Mouse (Mus musculus) CH12.LX (cell line): ENCODE measurements around the gene Phtf2. TPM values are rescaled to one million over a fixed set of nuclear protein-coding genes. Genes with fewer than 3 reads are reported as not detected.

Experiments used
- DNase-seq: peaks from one replicate; pipeline ENCODE4 v3.0.0-alpha.2; 2013; ENCODE audit errors: extremely low read depth
- H3K27ac ChIP-seq: 2 replicates; pipeline ENCODE4 v1.5.1; 2012; ENCODE audit warnings: low read depth, mild to moderate bottlenecking, control low read depth, moderate library complexity; ENCODE audit not compliant: insufficient read depth
- H3K27me3 ChIP-seq: replicated peaks from 2 replicates; pipeline ENCODE3; 2012; ENCODE audit warnings: inconsistent platforms
- H3K36me3 ChIP-seq, 2 experiments: replicated peaks in 1 of 2; 2 replicates each; pipeline versions ENCODE3 to v1.6.1; 2012; ENCODE audit warnings: inconsistent platforms in 1 of 2, low read length in 1 of 2, mild to moderate bottlenecking in 1 of 2, mixed read lengths in 1 of 2, moderate library complexity in 1 of 2; ENCODE audit not compliant: control insufficient read depth in 1 of 2, insufficient read depth in 1 of 2
- H3K4me1 ChIP-seq, 2 experiments: 2 replicates each; pipeline ENCODE4 v1.6.1; 2012; ENCODE audit warnings: inconsistent platforms in 1 of 2, moderate library complexity in 1 of 2; ENCODE audit not compliant: insufficient read depth in 2 of 2, control insufficient read depth in 1 of 2
- H3K4me2 ChIP-seq: 2 replicates; pipeline ENCODE4 v1.6.1; 2012; ENCODE audit warnings: low read depth, mild to moderate bottlenecking, control low read depth; ENCODE audit not compliant: poor library complexity, insufficient read depth, severe bottlenecking
- H3K4me3 ChIP-seq, 3 experiments: fragments of 150-350 bp in 1 of 3; sonication (generic) in 1 of 3; replicated peaks in 1 of 3; 2 replicates each; pipeline versions ENCODE3 to v1.5.1; 2011 to 2012; ENCODE audit warnings: low read depth in 2 of 3, low read length in 2 of 3, mild to moderate bottlenecking in 2 of 3, moderate library complexity in 2 of 3, control low read depth in 1 of 3, improper control_type of control experiment in 1 of 3, inconsistent platforms in 1 of 3, mixed read lengths in 1 of 3; ENCODE audit not compliant: poor library complexity in 1 of 3
- H3K79me2 ChIP-seq: replicated peaks from 2 replicates; pipeline ENCODE4 v1.6.1; 2012; ENCODE audit warnings: mild to moderate bottlenecking, moderate library complexity; ENCODE audit not compliant: control insufficient read depth, poor library complexity, insufficient read depth, severe bottlenecking; ENCODE audit errors: extremely low read depth
- H3K9ac ChIP-seq: 2 replicates; pipeline ENCODE4 v1.6.1; 2012; ENCODE audit warnings: low read depth, mild to moderate bottlenecking, control low read depth, moderate library complexity; ENCODE audit not compliant: insufficient read depth
- H3K9me3 ChIP-seq: replicated peaks from 2 replicates; pipeline ENCODE3; 2012; ENCODE audit warnings: low read length, inconsistent platforms, mixed read lengths
- BHLHE40 ChIP-seq: IDR thresholded peaks from 2 replicates; pipeline ENCODE4 v1.6.1; 2011; ENCODE audit warnings: mild to moderate bottlenecking, low read depth, low read length, improper control_type of control experiment
- CHD1 ChIP-seq: IDR thresholded peaks from 2 replicates; pipeline ENCODE4 v1.6.1; 2012; ENCODE audit warnings: low read depth, low read length, improper control_type of control experiment, inconsistent platforms
- CHD2 ChIP-seq: IDR thresholded peaks from 2 replicates; pipeline ENCODE4 v1.6.1; 2011; ENCODE audit warnings: low read length, improper control_type of control experiment
- CTCF ChIP-seq, 2 experiments: IDR thresholded peaks in 1 of 2; conservative IDR thresholded peaks in 1 of 2; 2 replicates each; pipeline ENCODE4 v1.5.1; 2011 to 2012; ENCODE audit warnings: low read depth in 2 of 2, low read length in 2 of 2, improper control_type of control experiment in 1 of 2, inconsistent platforms in 1 of 2, mild to moderate bottlenecking in 1 of 2, moderate library complexity in 1 of 2
- ELF1 ChIP-seq: IDR thresholded peaks from 2 replicates; pipeline ENCODE4 v1.6.1; 2014; ENCODE audit warnings: low read depth, mild to moderate bottlenecking, inconsistent platforms, low read length, improper control_type of control experiment
- EP300 ChIP-seq: IDR thresholded peaks from 2 replicates; pipeline ENCODE4 v1.6.1; 2011; ENCODE audit warnings: low read length, improper control_type of control experiment
- ETS1 ChIP-seq: conservative IDR thresholded peaks from 2 replicates; pipeline ENCODE4 v1.6.1; 2012; ENCODE audit warnings: low read depth, mild to moderate bottlenecking, inconsistent platforms, low read length, improper control_type of control experiment, moderate library complexity
- GABPA ChIP-seq: IDR thresholded peaks from 2 replicates; pipeline ENCODE4 v1.6.1; 2012; ENCODE audit warnings: low read depth, low read length, improper control_type of control experiment, inconsistent platforms; ENCODE audit not compliant: insufficient replicate concordance
- HCFC1 ChIP-seq: IDR thresholded peaks from 2 replicates; pipeline ENCODE4 v1.6.1; 2012; ENCODE audit warnings: low read depth, mild to moderate bottlenecking, inconsistent platforms, low read length, improper control_type of control experiment
- IRF4 ChIP-seq: IDR thresholded peaks from 2 replicates; pipeline ENCODE4 v1.6.1; 2014; ENCODE audit warnings: low read depth, mild to moderate bottlenecking, inconsistent platforms, low read length, improper control_type of control experiment
- JUN ChIP-seq: IDR thresholded peaks from 2 replicates; pipeline ENCODE4 v1.6.1; 2011; ENCODE audit warnings: low read depth, mild to moderate bottlenecking, low read length, improper control_type of control experiment, moderate library complexity; ENCODE audit not compliant: insufficient read depth
- JUND ChIP-seq: conservative IDR thresholded peaks from 2 replicates; pipeline ENCODE4 v1.6.1; 2011; ENCODE audit warnings: low read depth, low read length, improper control_type of control experiment
- KAT2A ChIP-seq: IDR thresholded peaks from 2 replicates; pipeline ENCODE4 v1.6.1; 2012; ENCODE audit warnings: low read length, improper control_type of control experiment, inconsistent platforms; ENCODE audit not compliant: insufficient replicate concordance
- MAFK ChIP-seq: IDR thresholded peaks from 2 replicates; pipeline ENCODE4 v1.6.1; 2011; ENCODE audit warnings: low read length, improper control_type of control experiment; ENCODE audit not compliant: insufficient replicate concordance
- MAX ChIP-seq: IDR thresholded peaks from 2 replicates; pipeline ENCODE4 v1.6.1; 2011; ENCODE audit warnings: low read length, improper control_type of control experiment
- MAZ ChIP-seq: IDR thresholded peaks from 2 replicates; pipeline ENCODE4 v1.6.1; 2012; ENCODE audit warnings: low read depth, mild to moderate bottlenecking, inconsistent platforms, low read length, improper control_type of control experiment, moderate library complexity
- MEF2A ChIP-seq: IDR thresholded peaks from 2 replicates; pipeline ENCODE4 v1.6.1; 2014; ENCODE audit warnings: low read depth, mild to moderate bottlenecking, inconsistent platforms, low read length, improper control_type of control experiment, borderline replicate concordance
- MXI1 ChIP-seq: IDR thresholded peaks from 2 replicates; pipeline ENCODE4 v1.6.1; 2011; ENCODE audit warnings: mild to moderate bottlenecking, low read depth, low read length, improper control_type of control experiment
- MYC ChIP-seq: IDR thresholded peaks from 2 replicates; pipeline ENCODE4 v1.6.1; 2011; ENCODE audit warnings: low read depth, mild to moderate bottlenecking, improper control_type of control experiment, low read length
- NELFE ChIP-seq: IDR thresholded peaks from 2 replicates; pipeline ENCODE4 v1.6.1; 2011; ENCODE audit warnings: low read depth, low read length, improper control_type of control experiment
- NRF1 ChIP-seq: IDR thresholded peaks from 2 replicates; pipeline ENCODE4 v1.6.1; 2014; ENCODE audit warnings: low read depth, mild to moderate bottlenecking, inconsistent platforms, low read length, improper control_type of control experiment, moderate library complexity
- PAX5 ChIP-seq: IDR thresholded peaks from 2 replicates; pipeline ENCODE4 v1.6.1; 2012; ENCODE audit warnings: low read length, inconsistent platforms, mixed read lengths
- POLR2A ChIP-seq: IDR thresholded peaks from 2 replicates; pipeline ENCODE4 v1.6.1; 2011; ENCODE audit warnings: low read depth, mild to moderate bottlenecking, improper control_type of control experiment, low read length
- POLR2AphosphoS2 ChIP-seq: IDR thresholded peaks from 2 replicates; pipeline ENCODE4 v1.6.1; 2011; ENCODE audit warnings: low read depth, low read length, improper control_type of control experiment
- RCOR1 ChIP-seq: conservative IDR thresholded peaks from 2 replicates; pipeline ENCODE4 v1.6.1; 2012; ENCODE audit warnings: low read depth, mild to moderate bottlenecking, inconsistent platforms, low read length, improper control_type of control experiment
- SIN3A ChIP-seq: IDR thresholded peaks from 2 replicates; pipeline ENCODE4 v1.6.1; 2012; ENCODE audit warnings: low read length, improper control_type of control experiment, inconsistent platforms
- SMC3 ChIP-seq: IDR thresholded peaks from 2 replicates; pipeline ENCODE4 v1.6.1; 2011; ENCODE audit warnings: low read depth, low read length, improper control_type of control experiment
- TBP ChIP-seq: conservative IDR thresholded peaks from 2 replicates; pipeline ENCODE4 v1.6.1; 2011; ENCODE audit warnings: low read depth, low read length, improper control_type of control experiment
- TCF12 ChIP-seq: IDR thresholded peaks from 2 replicates; pipeline ENCODE4 v1.6.1; 2014; ENCODE audit warnings: low read depth, mild to moderate bottlenecking, inconsistent platforms, low read length, improper control_type of control experiment
- UBTF ChIP-seq: IDR thresholded peaks from 2 replicates; pipeline ENCODE4 v1.6.1; 2012; ENCODE audit warnings: low read depth, mild to moderate bottlenecking, inconsistent platforms, low read length, improper control_type of control experiment, moderate library complexity
- USF1 ChIP-seq: IDR thresholded peaks from 2 replicates; pipeline ENCODE4 v1.6.1; 2014; ENCODE audit warnings: low read depth, mild to moderate bottlenecking, inconsistent platforms, low read length, improper control_type of control experiment
- USF2 ChIP-seq: conservative IDR thresholded peaks from 2 replicates; pipeline ENCODE4 v1.6.1; 2011; ENCODE audit warnings: low read depth, low read length, improper control_type of control experiment
- ZC3H11A ChIP-seq: IDR thresholded peaks from 2 replicates; pipeline ENCODE4 v1.6.1; 2012; ENCODE audit warnings: low read depth, mild to moderate bottlenecking, inconsistent platforms, low read length, improper control_type of control experiment
- ZKSCAN1 ChIP-seq: IDR thresholded peaks from 2 replicates; pipeline ENCODE4 v1.6.1; 2012; ENCODE audit warnings: low read depth, inconsistent platforms, low read length, improper control_type of control experiment, borderline replicate concordance
- ZMIZ1 ChIP-seq: IDR thresholded peaks from 2 replicates; pipeline ENCODE4 v1.6.1; 2012; ENCODE audit warnings: low read depth, mild to moderate bottlenecking, inconsistent platforms, low read length, improper control_type of control experiment
- ZNF384 ChIP-seq: IDR thresholded peaks from 2 replicates; pipeline ENCODE4 v1.6.1; 2012; ENCODE audit warnings: low read depth, low read length, improper control_type of control experiment, inconsistent platforms
- dilution Hi-C: fragments of 300-500 bp; cut with MboI; formaldehyde crosslinking; loops from 2 replicates; pipeline ENCODE4 v1.14.3; 2020; ENCODE audit warnings: low sequenced_read_pairs; ENCODE audit not compliant: extremely low pct_unique_long_range_greater_than_20kb, extremely low pct_ligation_motif_present
- in situ Hi-C: fragments of 300-500 bp; cut with MboI; formaldehyde crosslinking; loops from 3 replicates; pipeline ENCODE4 v1.14.3; 2019; ENCODE audit warnings: low sequenced_read_pairs, low pct_ligation_motif_present, low pct_unique_long_range_greater_than_20kb, mixed read lengths
- polyA plus RNA-seq: library from polyadenylated mRNA; unstranded; fragments of >175 nt; gene quantifications from 2 replicates; pipeline ENCODE4 v1.2.1, GENCODE M21; 2012; ENCODE audit warnings: low read depth; ENCODE audit not compliant: insufficient read length
- total RNA-seq, 2 experiments: library from RNA; depleted of rRNA; stranded (reverse); fragments of 300-350 nt in 1 of 2; fragments of >200 nt in 1 of 2; gene quantifications; 2 replicates each; pipeline ENCODE4 v1.2.3; 2012 to 2014

Phtf2 gene
- total and polyA plus RNA-seq, 3 experiments: 18.5 to 30.4 (median 28.1) TPM

DNA sequence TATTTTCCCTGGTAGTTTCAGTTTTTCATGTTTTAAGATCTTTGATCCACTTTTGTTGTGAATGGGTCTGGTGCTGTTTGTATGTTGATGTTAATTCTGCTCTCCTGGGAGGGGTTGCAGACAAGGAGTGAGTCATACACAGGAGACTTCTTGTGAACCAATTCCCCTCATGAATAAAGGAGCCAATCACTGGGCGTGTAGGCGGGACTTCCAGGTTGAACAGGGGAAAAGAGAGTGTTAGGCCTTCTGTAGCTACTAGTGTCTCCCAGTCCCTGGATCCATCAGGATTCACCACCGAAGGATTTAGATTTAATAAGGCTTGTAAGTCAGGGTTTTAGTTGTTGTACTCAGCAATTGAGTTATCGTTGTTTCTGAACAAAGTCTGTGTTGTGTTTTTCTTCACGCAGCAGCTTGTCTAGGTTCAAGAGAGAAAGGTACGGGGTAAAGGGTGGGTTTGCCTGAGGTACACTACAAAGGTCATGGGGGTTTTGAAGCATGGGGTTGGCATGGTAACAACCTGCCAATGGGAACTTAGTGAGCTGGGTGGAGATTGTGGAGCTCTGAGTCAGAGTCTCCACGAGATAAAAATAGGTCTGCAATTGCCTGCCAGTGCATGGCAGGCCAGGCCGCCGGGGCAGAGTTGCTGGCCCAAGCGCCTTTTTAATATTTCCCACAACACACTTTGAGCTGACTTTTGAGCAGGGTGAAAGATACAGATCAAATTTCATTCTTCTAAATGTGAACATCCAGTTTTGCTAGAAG lies 90.0 kb downstream of the Phtf2 start:
- Histone ChIP-seq H3K4me3 (peak overlapping the region; percentile 42 to 56 (median 48)), H3K27me3 (no peaks in the 10 kb centered on the region), H3K9me3 (no peaks in the 10 kb centered on the region), H3K79me2 (no peaks in the 10 kb centered on the region), H3K4me1 (peaks cover 5 to 22% of the 10 kb centered on the region in 2 experiments), H3K9ac (peak overlapping the region; percentile 67), H3K36me3 (peaks cover 9 to 47% of the 10 kb centered on the region in 2 experiments), H3K4me2 (peak overlapping the region; percentile 97), H3K27ac (peak overlapping the region; percentile 93)
- dilution Hi-C loops (no loop called here), in situ Hi-C loops (loop anchor here (25.0 kb wide), 1 partner anchor 170 kb away; the partner anchor contains the start of gene Rsbn1l)
- DNase-seq: peak; percentile 92
- TF ChIP-seq MEF2A (peak; percentile 99), JUND (peak; percentile 87), ETS1 (peak; percentile 80), BHLHE40 (0 out of 2 replicates have a peak, but pooled peaks have one; percentile 13), MAZ (0 out of 2 replicates have a peak, but pooled peaks have one; percentile 8), CHD1 (peak; percentile 72; the same call in 1 of the 2 replicates), ELF1 (peak; percentile 47; the same call in 1 of the 2 replicates), IRF4 (peak; percentile 54; the same call in 1 of the 2 replicates), POLR2A (peak; percentile 67), ZKSCAN1 (no peak), ZMIZ1 (no peak), GABPA (no peak), USF1 (no peak), CTCF (conservative IDR thresholded peaks at IDR 0.05 in 1 of 2, IDR thresholded peaks at IDR 0.05 in 1 of 2; ENCODE audit: low read depth in 2 of 2, low read length in 2 of 2) (no peak), MXI1 (peak; percentile 82), ZC3H11A (no peak), JUN (peak; percentile 77), KAT2A (no peak), TCF12 (no peak), SIN3A (peak; percentile 52; the same call in 1 of the 2 replicates), NELFE (peak; percentile 43; the same call in 1 of the 2 replicates), CHD2 (no peak), MYC (peak; percentile 60; the same call in 1 of the 2 replicates), NRF1 (no peak), SMC3 (no peak), POLR2AphosphoS2 (no peak; the same call in 1 of the 2 replicates), RCOR1 (no peak), PAX5 (no peak), TBP (0 out of 2 replicates have a peak, but pooled peaks have one; percentile 38), MAX (no peak), MAFK (no peak), UBTF (no peak), EP300 (peak; percentile 61; the same call in 1 of the 2 replicates), USF2 (no peak), ZNF384 (no peak), HCFC1 (peak; percentile 44)
